Mouse (Mus musculus): ENCODE measurements at regions not wholly inside any gene's neighbourhood (a gene's known extent, or its start where the extent isn't known, plus 50 kb on each side); places are given as distances from the start of the nearest gene placed in this dataset.
A peak's percentile ranks its signal among the peaks of the same experiment; 100 is the strongest.

DNA sequence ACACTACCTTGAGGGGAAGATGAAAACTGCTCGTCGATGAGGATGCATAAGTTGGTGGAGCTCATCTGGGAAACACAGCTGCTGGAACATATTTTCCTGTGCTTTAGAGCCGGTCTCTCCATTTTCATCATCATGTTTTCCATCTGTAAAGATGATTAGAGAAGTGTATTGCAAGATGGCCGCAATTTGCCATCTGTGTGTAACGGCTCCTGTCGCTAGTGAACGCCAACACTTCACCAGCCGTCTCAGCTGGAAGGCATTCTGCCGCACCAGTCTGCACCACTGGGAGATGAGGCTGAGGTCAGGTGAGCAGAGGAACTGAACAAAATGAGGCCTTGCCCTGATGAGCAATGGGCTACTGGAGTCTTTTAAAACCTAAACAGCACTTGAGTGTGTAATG lies 57.4 kb downstream of the Gm21962 start:
- H3K36me3 ChIP-seq (ENCODE audit: control insufficient read depth, insufficient read depth, low read length): no peaks in the 10 kb centered on the region
- WGBS: 85% methylated on average over 9 of the region's 9 CpGs
- no peak overlapping the region for H3K4me3 ChIP-seq (ENCODE audit: low read depth, low read length)
- H3K27ac ChIP-seq (ENCODE audit: low read length): no peak overlapping the region
- no peak overlapping the region for H3K9ac ChIP-seq (ENCODE audit: low read depth, low read length)
- H3K9me3 ChIP-seq (replicated peaks; ENCODE audit: control insufficient read depth, low read length, poor library complexity, severe bottlenecking): no peaks in the 10 kb centered on the region
- ATAC-seq: no peak
- H3K27me3 ChIP-seq (ENCODE audit: control insufficient read depth, insufficient read depth, low read depth, low read length): no peaks in the 10 kb centered on the region
- no peak overlapping the region for H3K4me2 ChIP-seq (ENCODE audit: low read length)
- H3K4me1 ChIP-seq (ENCODE audit: control insufficient read depth, insufficient read depth, low read length): no peaks in the 10 kb centered on the region

- Histone ChIP-seq H3K9ac (ENCODE audit: low read depth, low read length) (no peak overlapping the region), H3K4me2 (ENCODE audit: low read length) (no peak overlapping the region), H3K9me3 (replicated peaks; ENCODE audit: control insufficient read depth, low read length, poor library complexity, severe bottlenecking) (no peaks in the 10 kb centered on the region), H3K36me3 (ENCODE audit: control insufficient read depth, insufficient read depth, low read length) (no peaks in the 10 kb centered on the region), H3K4me3 (ENCODE audit: low read depth, low read length) (no peak overlapping the region), H3K27me3 (ENCODE audit: control insufficient read depth, insufficient read depth, low read depth, low read length) (no peaks in the 10 kb centered on the region), H3K27ac (ENCODE audit: low read length) (no peak overlapping the region), H3K4me1 (ENCODE audit: control insufficient read depth, insufficient read depth, low read length) (no peaks in the 10 kb centered on the region)
- no peak for ATAC-seq
- 70% methylated on average over 7 of the region's 7 CpGs for WGBS
Observed at GRCm38 (mm10) chr3:137729421-137729820, 58.1 kb downstream of the Gm21962 start.

- Histone ChIP-seq H3K4me1 (ENCODE audit: control insufficient read depth, insufficient read depth, low read length) (peaks cover 6% of the 10 kb centered on the region), H3K9ac (ENCODE audit: low read depth, low read length) (no peak overlapping the region), H3K36me3 (ENCODE audit: control insufficient read depth, insufficient read depth, low read length) (no peaks in the 10 kb centered on the region), H3K4me2 (ENCODE audit: low read length) (peak overlapping the region; percentile 0; the same call in 1 of the 2 replicates), H3K27me3 (ENCODE audit: control insufficient read depth, insufficient read depth, low read depth, low read length) (no peaks in the 10 kb centered on the region), H3K9me3 (replicated peaks; ENCODE audit: control insufficient read depth, low read length, poor library complexity, severe bottlenecking) (no peaks in the 10 kb centered on the region), H3K27ac (ENCODE audit: low read length) (no peak overlapping the region), H3K4me3 (ENCODE audit: low read depth, low read length) (no peak overlapping the region)
- WGBS: 18% methylated on average over 12 of the region's 12 CpGs
- ATAC-seq: peak; percentile 80
Observed at GRCm38 (mm10) chr3:137737222-137737800, 66.0 kb downstream of the Gm21962 start.

GRCm38 (mm10) chr3:137741528-137741927 lies 70.2 kb downstream of the Gm21962 start:
- Histone ChIP-seq H3K4me2 (ENCODE audit: low read length) (no peak overlapping the region), H3K27me3 (ENCODE audit: control insufficient read depth, insufficient read depth, low read depth, low read length) (no peaks in the 10 kb centered on the region), H3K27ac (ENCODE audit: low read length) (no peak overlapping the region), H3K9me3 (replicated peaks; ENCODE audit: control insufficient read depth, low read length, poor library complexity, severe bottlenecking) (no peaks in the 10 kb centered on the region), H3K4me3 (ENCODE audit: low read depth, low read length) (no peak overlapping the region), H3K9ac (ENCODE audit: low read depth, low read length) (no peak overlapping the region), H3K4me1 (ENCODE audit: control insufficient read depth, insufficient read depth, low read length) (peaks cover 6% of the 10 kb centered on the region), H3K36me3 (ENCODE audit: control insufficient read depth, insufficient read depth, low read length) (no peaks in the 10 kb centered on the region)
- ATAC-seq: no peak
- WGBS: 68% methylated on average over 9 of the region's 9 CpGs

DNA sequence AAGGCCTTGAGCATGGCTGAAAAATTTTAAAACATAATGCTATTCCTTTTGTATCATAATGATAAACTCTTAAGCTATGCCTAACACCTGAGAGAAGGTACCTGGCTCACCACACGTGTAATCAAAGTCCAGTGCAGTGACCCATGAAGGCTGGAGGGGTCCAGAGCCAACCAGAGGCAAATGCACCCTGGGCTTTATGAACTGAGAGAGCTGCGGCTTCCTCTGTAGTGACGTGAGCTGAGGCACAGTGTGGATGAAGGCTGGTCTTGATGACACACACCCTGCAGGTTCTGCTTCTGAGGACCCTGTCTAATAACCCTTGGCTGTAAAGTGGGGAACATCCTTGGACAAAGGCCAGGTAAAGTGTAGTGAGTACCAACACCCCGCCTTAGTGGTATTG lies 70.8 kb downstream of the Gm21962 start:
- 77% methylated on average over 4 of the region's 4 CpGs for WGBS
- ATAC-seq: no peak
- no peak overlapping the region for H3K4me3 ChIP-seq (ENCODE audit: low read depth, low read length)

GRCm38 (mm10) chr3:137751732-137752260 lies 80.5 kb downstream of the Gm21962 start:
- Histone ChIP-seq H3K36me3 (ENCODE audit: control insufficient read depth, insufficient read depth, low read length) (no peaks in the 10 kb centered on the region), H3K4me3 (ENCODE audit: low read depth, low read length) (no peak overlapping the region), H3K4me2 (ENCODE audit: low read length) (no peak overlapping the region), H3K9ac (ENCODE audit: low read depth, low read length) (no peak overlapping the region), H3K27me3 (ENCODE audit: control insufficient read depth, insufficient read depth, low read depth, low read length) (no peaks in the 10 kb centered on the region), H3K4me1 (ENCODE audit: control insufficient read depth, insufficient read depth, low read length) (peaks cover 9% of the 10 kb centered on the region), H3K27ac (ENCODE audit: low read length) (no peak overlapping the region), H3K9me3 (replicated peaks; ENCODE audit: control insufficient read depth, low read length, poor library complexity, severe bottlenecking) (no peaks in the 10 kb centered on the region)
- 88% methylated on average over 9 of the region's 9 CpGs for WGBS
- ATAC-seq: no peak

More for the DNA sequence above, 70.8 kb downstream of the Gm21962 start:
- H3K9ac ChIP-seq (ENCODE audit: low read depth, low read length): no peak overlapping the region
- no peaks in the 10 kb centered on the region for H3K36me3 ChIP-seq (ENCODE audit: control insufficient read depth, insufficient read depth, low read length)
- H3K9me3 ChIP-seq (replicated peaks; ENCODE audit: control insufficient read depth, low read length, poor library complexity, severe bottlenecking): no peaks in the 10 kb centered on the region
- peaks cover 4% of the 10 kb centered on the region for H3K4me1 ChIP-seq (ENCODE audit: control insufficient read depth, insufficient read depth, low read length)
- H3K27ac ChIP-seq (ENCODE audit: low read length): no peak overlapping the region
- H3K27me3 ChIP-seq (ENCODE audit: control insufficient read depth, insufficient read depth, low read depth, low read length): no peaks in the 10 kb centered on the region
- no peak overlapping the region for H3K4me2 ChIP-seq (ENCODE audit: low read length)

GRCm38 (mm10) chr3:137752447-137753256 lies 81.3 kb downstream of the Gm21962 start:
- WGBS: 11% methylated on average over 25 of the region's 25 CpGs
- no peaks in the 10 kb centered on the region for H3K27me3 ChIP-seq (ENCODE audit: control insufficient read depth, insufficient read depth, low read depth, low read length)
- peak overlapping the region; percentile 72; the same call in 1 of the 2 replicates for H3K9ac ChIP-seq (ENCODE audit: low read depth, low read length)
- ATAC-seq: peak; percentile 90
- peak overlapping the region; percentile 72 for H3K4me2 ChIP-seq (ENCODE audit: low read length)
- peak overlapping the region; percentile 74 for H3K27ac ChIP-seq (ENCODE audit: low read length)
- peaks cover 9% of the 10 kb centered on the region for H3K4me1 ChIP-seq (ENCODE audit: control insufficient read depth, insufficient read depth, low read length)
- no peaks in the 10 kb centered on the region for H3K36me3 ChIP-seq (ENCODE audit: control insufficient read depth, insufficient read depth, low read length)
- H3K9me3 ChIP-seq (replicated peaks; ENCODE audit: control insufficient read depth, low read length, poor library complexity, severe bottlenecking): no peaks in the 10 kb centered on the region
- peak overlapping the region; percentile 40 for H3K4me3 ChIP-seq (ENCODE audit: low read depth, low read length)

- 45% methylated on average over 7 of the region's 7 CpGs for WGBS
- H3K27me3 ChIP-seq (ENCODE audit: control insufficient read depth, insufficient read depth, low read depth, low read length): no peaks in the 10 kb centered on the region
- H3K36me3 ChIP-seq (ENCODE audit: control insufficient read depth, insufficient read depth, low read length): no peaks in the 10 kb centered on the region
- H3K9ac ChIP-seq (ENCODE audit: low read depth, low read length): no peak overlapping the region
- peak; percentile 47; the same call in 1 of the 2 replicates for ATAC-seq
- H3K4me3 ChIP-seq (ENCODE audit: low read depth, low read length): no peak overlapping the region; the same call in 1 of the 2 replicates
- no peaks in the 10 kb centered on the region for H3K9me3 ChIP-seq (replicated peaks; ENCODE audit: control insufficient read depth, low read length, poor library complexity, severe bottlenecking)
- H3K27ac ChIP-seq (ENCODE audit: low read length): peak overlapping the region; percentile 74; the same call in 1 of the 2 replicates
- peak overlapping the region; percentile 72 for H3K4me2 ChIP-seq (ENCODE audit: low read length)
- peaks cover 9% of the 10 kb centered on the region for H3K4me1 ChIP-seq (ENCODE audit: control insufficient read depth, insufficient read depth, low read length)
Observed at GRCm38 (mm10) chr3:137753257-137753654, 81.9 kb downstream of the Gm21962 start.

DNA sequence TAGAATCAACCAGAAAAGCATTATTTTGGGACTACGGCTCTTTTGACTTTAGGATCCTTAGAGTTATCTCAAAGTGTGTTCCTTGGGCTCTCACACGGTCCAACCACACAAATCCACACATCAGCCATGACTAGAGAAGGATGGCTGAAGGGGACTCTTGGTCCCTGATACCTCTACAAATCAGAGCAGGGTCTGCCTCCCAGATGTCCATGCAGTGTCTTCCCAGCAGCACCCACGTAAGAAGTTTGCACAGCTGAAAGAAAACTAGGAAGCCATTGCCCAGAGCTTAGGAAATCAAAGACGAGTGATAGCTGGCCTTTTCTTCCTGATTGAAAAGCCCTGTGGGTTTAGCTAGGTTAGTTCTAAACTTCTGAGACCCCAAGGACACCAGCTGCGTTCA lies 84.1 kb downstream of the Gm21962 start:
- no peak overlapping the region for H3K4me2 ChIP-seq (ENCODE audit: low read length)
- no peak overlapping the region for H3K27ac ChIP-seq (ENCODE audit: low read length)
- no peak overlapping the region for H3K4me3 ChIP-seq (ENCODE audit: low read depth, low read length)
- 91% methylated on average over 5 of the region's 5 CpGs for WGBS
- H3K4me1 ChIP-seq (ENCODE audit: control insufficient read depth, insufficient read depth, low read length): peaks cover 9% of the 10 kb centered on the region
- no peak for ATAC-seq
- H3K9me3 ChIP-seq (replicated peaks; ENCODE audit: control insufficient read depth, low read length, poor library complexity, severe bottlenecking): no peaks in the 10 kb centered on the region
- H3K9ac ChIP-seq (ENCODE audit: low read depth, low read length): no peak overlapping the region
- H3K36me3 ChIP-seq (ENCODE audit: control insufficient read depth, insufficient read depth, low read length): no peaks in the 10 kb centered on the region
- no peaks in the 10 kb centered on the region for H3K27me3 ChIP-seq (ENCODE audit: control insufficient read depth, insufficient read depth, low read depth, low read length)

All from midbrain, embryonic 16.5 days (tissue).